Mouse (Mus musculus): ENCODE results near the gene Nsg1. TPM values are rescaled to one million over a fixed set of nuclear protein-coding genes. Genes with fewer than 3 reads are reported as not detected.

Gene Nsg1
- polyA plus RNA-seq, 1 experiment from 2014 or later, result 128 TPM

GRCm38 (mm10) chr5:38129339-38129738 is 30.4 kb downstream of the Nsg1 start:
- Histone ChIP-seq H3K9me3 (no peaks in the 10 kb centered on the region), H3K4me3 (no peak overlapping the region), H3K27ac (replicated peaks) (no peak overlapping the region), H3K27me3 (replicated peaks; ENCODE audit: low read depth, poor library complexity, severe bottlenecking) (no peaks in the 10 kb centered on the region), H3K36me3 (replicated peaks) (peaks cover 40% of the 10 kb centered on the region), H3K4me1 (no peaks in the 10 kb centered on the region)
- no peak for DNase-seq (ENCODE audit: low spot score)
- 92% methylated on average over 2 of the region's 2 CpGs for WGBS

DNA sequence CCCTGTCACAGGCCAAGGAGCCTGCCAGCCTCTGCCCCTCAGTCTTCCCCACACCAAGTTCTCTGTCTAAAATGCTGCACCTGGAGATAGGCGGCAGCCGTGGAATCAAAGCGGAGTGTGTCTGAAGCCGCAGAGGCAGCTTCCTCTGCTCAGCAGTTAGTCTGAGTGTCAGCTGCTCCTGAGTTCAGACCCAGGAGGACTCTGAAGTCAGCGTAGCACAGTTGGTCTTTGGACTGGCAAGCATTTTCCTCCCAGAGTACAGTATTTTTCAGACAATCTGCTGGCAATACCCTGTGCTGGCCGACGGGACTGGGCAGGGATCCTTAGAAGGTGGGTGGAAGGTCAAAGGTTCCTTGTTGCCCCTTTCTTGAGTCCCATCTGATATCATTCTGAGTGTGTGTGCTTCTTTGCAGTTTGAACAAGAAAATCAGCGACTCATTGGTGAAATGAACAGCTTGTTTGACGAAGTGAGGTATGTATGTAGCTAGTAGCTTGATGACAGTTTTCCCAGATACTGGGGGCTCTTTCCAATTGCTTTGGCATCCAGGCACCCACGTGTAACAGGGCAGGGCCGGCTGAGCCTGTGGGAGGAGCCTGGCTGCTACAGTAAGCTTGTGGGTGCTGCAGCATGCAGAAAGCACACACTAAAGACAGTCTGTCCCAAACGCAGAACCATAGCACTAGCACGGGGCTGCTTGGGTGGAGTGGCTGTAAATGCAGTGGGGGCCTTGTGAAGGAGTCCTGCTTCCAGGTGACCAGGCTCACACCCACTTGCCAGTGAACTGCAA is 33.0 kb downstream of the Nsg1 start:
- 86% methylated on average over 13 of the region's 13 CpGs for WGBS
- H3K27me3 ChIP-seq (replicated peaks; ENCODE audit: low read depth, poor library complexity, severe bottlenecking), result no peaks in the 10 kb centered on the region
- no peaks in the 10 kb centered on the region for H3K9me3 ChIP-seq
- no peak overlapping the region for H3K27ac ChIP-seq (replicated peaks)
- H3K4me1 ChIP-seq, result no peaks in the 10 kb centered on the region
- DNase-seq (ENCODE audit: low spot score), result no peak
- H3K36me3 ChIP-seq (replicated peaks), result peaks cover 59% of the 10 kb centered on the region
- H3K4me3 ChIP-seq, result no peak overlapping the region

DNA sequence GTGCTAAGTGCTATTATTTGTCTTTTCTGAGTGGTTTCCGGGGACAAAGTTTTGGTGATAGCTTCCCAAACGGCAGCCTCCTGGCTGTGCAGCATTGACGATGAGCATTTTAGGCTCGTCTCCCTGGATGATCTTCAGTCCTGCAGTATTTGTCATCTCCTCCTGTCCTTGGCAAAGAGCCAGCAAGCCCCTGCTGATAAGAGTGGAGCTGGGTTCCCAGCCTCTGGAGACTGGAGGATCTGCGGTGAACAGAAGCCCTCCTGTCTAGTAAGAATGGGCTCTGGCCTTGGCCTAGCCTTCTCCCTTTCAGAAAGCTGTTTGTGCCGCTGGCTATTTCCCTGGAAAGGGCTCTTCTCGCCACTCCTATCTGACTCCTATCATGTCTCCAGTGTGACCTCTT is 38.0 kb downstream of the Nsg1 start:
- Histone ChIP-seq H3K4me3 (no peak overlapping the region), H3K9me3 (no peaks in the 10 kb centered on the region), H3K36me3 (replicated peaks) (peaks cover 49% of the 10 kb centered on the region), H3K27ac (replicated peaks) (no peak overlapping the region), H3K4me1 (no peaks in the 10 kb centered on the region), H3K27me3 (replicated peaks; ENCODE audit: low read depth, poor library complexity, severe bottlenecking) (no peaks in the 10 kb centered on the region)
- no peak for DNase-seq (ENCODE audit: low spot score)
- WGBS, result 90% methylated on average over 7 of the region's 7 CpGs

DNA sequence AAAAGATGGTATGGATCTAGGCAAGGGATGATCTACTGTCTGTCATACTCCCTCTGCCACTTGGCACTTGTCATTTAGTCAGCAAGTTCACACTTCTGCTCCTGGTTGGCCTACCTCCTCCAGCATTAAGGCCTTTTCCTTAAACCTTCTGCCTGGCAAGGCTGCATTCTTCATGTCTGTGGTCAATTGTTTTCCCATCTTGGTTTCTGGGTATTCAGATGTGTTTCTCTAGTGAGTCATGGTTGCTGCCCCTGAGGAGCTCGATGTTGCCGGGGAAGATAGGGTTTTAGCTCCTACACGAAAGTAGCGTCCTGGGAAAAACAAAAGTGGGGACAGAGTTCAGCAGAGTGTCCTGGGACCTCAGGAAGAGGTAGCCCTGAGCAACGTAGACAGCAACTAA is 40.4 kb downstream of the Nsg1 start:
- no peaks in the 10 kb centered on the region for H3K27me3 ChIP-seq (replicated peaks; ENCODE audit: low read depth, poor library complexity, severe bottlenecking)
- WGBS, result 91% methylated on average over 5 of the region's 5 CpGs

DNA sequence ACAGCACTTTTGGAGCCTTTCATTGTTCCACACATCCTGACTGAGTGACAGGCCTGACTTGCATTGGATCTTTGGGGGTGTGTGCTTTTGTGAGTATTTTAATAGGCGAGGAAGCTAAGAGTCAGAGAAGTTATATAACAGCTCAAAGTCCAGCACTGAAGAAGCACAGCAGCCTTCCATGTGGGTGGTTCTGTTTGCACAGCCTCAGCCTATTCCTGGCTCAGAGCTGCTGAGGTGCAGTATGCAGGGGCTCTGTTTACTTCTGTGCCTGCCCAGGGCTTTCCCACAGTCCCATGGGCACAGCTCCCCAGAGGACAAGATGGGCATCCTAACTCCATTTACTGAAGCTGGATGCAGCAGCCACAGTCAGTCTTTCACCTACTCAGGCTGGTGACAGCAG is 42.7 kb downstream of the Nsg1 start:
- H3K4me3 ChIP-seq, result no peak overlapping the region
- no peaks in the 10 kb centered on the region for H3K4me1 ChIP-seq
- no peak for DNase-seq (ENCODE audit: low spot score)
- peaks cover 46% of the 10 kb centered on the region for H3K36me3 ChIP-seq (replicated peaks)
- H3K27ac ChIP-seq (replicated peaks), result no peak overlapping the region
- no peaks in the 10 kb centered on the region for H3K27me3 ChIP-seq (replicated peaks; ENCODE audit: low read depth, poor library complexity, severe bottlenecking)
- no peaks in the 10 kb centered on the region for H3K9me3 ChIP-seq
- 88% methylated on average over 1 of the region's 1 CpGs for WGBS

More for the DNA sequence above, 40.4 kb downstream of the Nsg1 start:
- H3K4me3 ChIP-seq, result no peak overlapping the region
- peaks cover 59% of the 10 kb centered on the region for H3K36me3 ChIP-seq (replicated peaks)
- no peaks in the 10 kb centered on the region for H3K4me1 ChIP-seq
- no peak overlapping the region for H3K27ac ChIP-seq (replicated peaks)
- no peaks in the 10 kb centered on the region for H3K9me3 ChIP-seq
- DNase-seq (ENCODE audit: low spot score), result no peak

DNA sequence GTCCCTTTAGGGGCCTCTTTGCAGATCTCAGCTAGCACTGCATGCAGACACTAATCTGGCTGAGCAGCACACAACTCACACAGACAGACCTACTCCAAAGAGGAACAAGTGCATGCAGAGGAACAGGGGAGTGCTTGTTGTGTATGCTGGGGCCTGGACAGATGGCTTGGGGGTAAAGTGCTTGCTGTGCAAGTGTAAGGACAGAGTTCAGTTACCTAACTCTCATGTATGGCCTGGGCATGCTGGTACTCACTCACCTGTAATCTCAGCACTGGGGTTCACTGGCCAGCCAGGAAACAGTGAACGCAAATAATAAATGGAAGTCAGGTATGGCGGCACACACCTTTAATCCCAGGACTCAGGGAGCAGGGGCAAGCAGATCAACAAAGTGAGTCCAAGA is 45.2 kb downstream of the Nsg1 start:
- Histone ChIP-seq H3K36me3 (replicated peaks) (peaks cover 51% of the 10 kb centered on the region), H3K9me3 (no peaks in the 10 kb centered on the region), H3K4me1 (no peaks in the 10 kb centered on the region), H3K27me3 (replicated peaks; ENCODE audit: low read depth, poor library complexity, severe bottlenecking) (no peaks in the 10 kb centered on the region), H3K4me3 (no peak overlapping the region), H3K27ac (replicated peaks) (no peak overlapping the region)
- WGBS, result 93% methylated on average over 2 of the region's 2 CpGs
- DNase-seq (ENCODE audit: low spot score), result no peak

GRCm38 (mm10) chr5:38106807-38107206 is 52.9 kb downstream of the Nsg1 start:
- WGBS, result 91% methylated on average over 10 of the region's 10 CpGs
- Histone ChIP-seq H3K4me1 (no peaks in the 10 kb centered on the region), H3K4me3 (no peak overlapping the region), H3K27me3 (replicated peaks; ENCODE audit: low read depth, poor library complexity, severe bottlenecking) (no peaks in the 10 kb centered on the region), H3K27ac (replicated peaks) (no peak overlapping the region), H3K36me3 (replicated peaks) (peaks cover 56% of the 10 kb centered on the region), H3K9me3 (no peaks in the 10 kb centered on the region)
- no peak for DNase-seq (ENCODE audit: low spot score)

- 95% methylated on average over 14 of the region's 14 CpGs for WGBS
- Histone ChIP-seq H3K4me3 (no peak overlapping the region), H3K27ac (replicated peaks) (no peak overlapping the region), H3K27me3 (replicated peaks; ENCODE audit: low read depth, poor library complexity, severe bottlenecking) (no peaks in the 10 kb centered on the region), H3K4me1 (no peaks in the 10 kb centered on the region), H3K9me3 (no peaks in the 10 kb centered on the region), H3K36me3 (replicated peaks) (peaks cover 56% of the 10 kb centered on the region)
- DNase-seq (ENCODE audit: low spot score), result no peak
These were observed 53.5 kb downstream of the Nsg1 start for GRCm38 (mm10) chr5:38106080-38106697.

- H3K4me3 ChIP-seq, result no peak overlapping the region
- H3K36me3 ChIP-seq (replicated peaks), result peaks cover 36% of the 10 kb centered on the region
- no peaks in the 10 kb centered on the region for H3K27me3 ChIP-seq (replicated peaks; ENCODE audit: low read depth, poor library complexity, severe bottlenecking)
- DNase-seq (ENCODE audit: low spot score), result no peak
- WGBS, result 87% methylated on average over 2 of the region's 2 CpGs
- H3K9me3 ChIP-seq, result no peaks in the 10 kb centered on the region
- H3K4me1 ChIP-seq, result 0 out of 2 replicates have a peak, but pooled peaks cover 3% of the 10 kb centered on the region
- no peak overlapping the region for H3K27ac ChIP-seq (replicated peaks)
These were observed 56.8 kb downstream of the Nsg1 start for GRCm38 (mm10) chr5:38102945-38103344.

GRCm38 (mm10) chr5:38099139-38099676 is 60.5 kb downstream of the Nsg1 start:
- Histone ChIP-seq H3K4me3 (no peak overlapping the region), H3K9me3 (no peaks in the 10 kb centered on the region), H3K27ac (replicated peaks) (no peak overlapping the region), H3K4me1 (0 out of 2 replicates have a peak, but pooled peaks cover 3% of the 10 kb centered on the region), H3K36me3 (replicated peaks) (peaks cover 2% of the 10 kb centered on the region; the same call in 1 of the 2 replicates), H3K27me3 (replicated peaks; ENCODE audit: low read depth, poor library complexity, severe bottlenecking) (no peaks in the 10 kb centered on the region)
- DNase-seq (ENCODE audit: low spot score), result no peak
- 80% methylated on average over 2 of the region's 2 CpGs for WGBS

DNA sequence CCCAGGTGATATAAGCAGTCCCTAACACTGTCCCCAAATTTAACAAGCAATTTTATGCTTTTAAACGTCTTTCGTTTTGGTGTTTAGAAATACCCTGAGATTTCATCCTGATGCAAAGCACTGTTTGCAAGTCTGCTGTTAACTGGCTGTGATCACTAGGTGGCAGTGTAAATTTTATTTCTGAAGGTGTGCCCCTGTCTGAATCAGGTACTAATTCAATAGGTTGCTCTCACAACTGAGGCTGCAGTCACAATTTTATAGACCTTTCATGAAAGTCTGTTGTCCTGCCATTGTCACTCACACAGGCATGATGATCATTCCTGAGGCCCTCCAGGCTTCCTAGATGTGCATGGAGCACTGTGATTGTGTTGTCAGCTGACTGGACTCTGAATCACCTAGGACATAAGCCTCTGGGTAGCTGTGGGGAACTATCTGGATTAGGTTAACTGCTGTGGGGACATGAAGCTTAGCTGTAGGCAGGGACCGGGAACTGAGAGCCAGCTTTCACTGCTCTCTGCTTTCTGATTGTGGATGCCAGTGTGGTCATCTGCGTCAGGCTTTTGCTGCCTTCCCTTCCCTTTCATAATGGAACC is 62.1 kb downstream of the Nsg1 start:
- Histone ChIP-seq H3K36me3 (replicated peaks) (no peaks in the 10 kb centered on the region), H3K4me1 (0 out of 2 replicates have a peak, but pooled peaks cover 3% of the 10 kb centered on the region), H3K9me3 (no peaks in the 10 kb centered on the region), H3K27me3 (replicated peaks; ENCODE audit: low read depth, poor library complexity, severe bottlenecking) (no peaks in the 10 kb centered on the region), H3K4me3 (no peak overlapping the region), H3K27ac (replicated peaks) (no peak overlapping the region)
- 71% methylated on average over 4 of the region's 4 CpGs for WGBS
- no peak for DNase-seq (ENCODE audit: low spot score)

- Histone ChIP-seq H3K27me3 (replicated peaks; ENCODE audit: low read depth, poor library complexity, severe bottlenecking) (peaks cover 5% of the 10 kb centered on the region), H3K4me1 (peaks cover 17% of the 10 kb centered on the region), H3K27ac (replicated peaks) (no peak overlapping the region), H3K36me3 (replicated peaks) (no peaks in the 10 kb centered on the region), H3K4me3 (no peak overlapping the region), H3K9me3 (no peaks in the 10 kb centered on the region)
- no peak for DNase-seq (ENCODE audit: low spot score)
- WGBS, result 94% methylated on average over 2 of the region's 2 CpGs
These were observed 65.4 kb downstream of the Nsg1 start for GRCm38 (mm10) chr5:38094331-38094730.

GRCm38 (mm10) chr5:38091966-38092304 is 67.8 kb downstream of the Nsg1 start:
- Histone ChIP-seq H3K4me1 (peaks cover 18% of the 10 kb centered on the region), H3K36me3 (replicated peaks) (no peaks in the 10 kb centered on the region), H3K4me3 (no peak overlapping the region), H3K9me3 (no peaks in the 10 kb centered on the region), H3K27me3 (replicated peaks; ENCODE audit: low read depth, poor library complexity, severe bottlenecking) (peaks cover 25% of the 10 kb centered on the region), H3K27ac (replicated peaks) (no peak overlapping the region)
- WGBS, result 64% methylated on average over 2 of the region's 2 CpGs
- DNase-seq (ENCODE audit: low spot score), result no peak

All from embryonic facial prominence, embryonic 10.5 days (tissue).